Mouse (Mus musculus) heart, adult 2 months (tissue): ENCODE measurements around the gene 4930415O20Rik. TPM values are rescaled to one million over a fixed set of nuclear protein-coding genes. Genes with fewer than 3 reads are reported as not detected.

Experiments used
- DNase-seq, 2 experiments: peaks; one replicate each; pipeline ENCODE4 v3.0.0; 2021
- H3K27ac ChIP-seq: fragments of 200-600 bp; 2 replicates; pipeline ENCODE4 v1.8.1; 2022
- H3K27me3 ChIP-seq: fragments of 200-500 bp; 2 replicates; pipeline ENCODE4 v1.6.1; 2012; ENCODE audit warnings: mild to moderate bottlenecking, low read length, inconsistent platforms, mixed read lengths; ENCODE audit not compliant: control insufficient read depth, insufficient read depth
- H3K36me3 ChIP-seq: fragments of 200-500 bp; 2 replicates; pipeline ENCODE4 v1.6.1; 2012; ENCODE audit warnings: low read length, inconsistent platforms; ENCODE audit not compliant: control insufficient read depth, insufficient read depth
- H3K4me1 ChIP-seq: fragments of 200-500 bp; 2 replicates; pipeline ENCODE4 v1.6.1; 2011; ENCODE audit warnings: low read length; ENCODE audit not compliant: control insufficient read depth, insufficient read depth
- H3K4me3 ChIP-seq: fragments of 200-600 bp; 2 replicates; pipeline ENCODE4 v1.8.1; 2022
- H3K79me2 ChIP-seq: fragments of 200-500 bp; replicated peaks from 2 replicates; pipeline ENCODE4 v1.6.1; 2012; ENCODE audit warnings: mild to moderate bottlenecking, inconsistent platforms, low read length, moderate library complexity, mixed read lengths; ENCODE audit not compliant: control insufficient read depth, insufficient read depth
- H3K9ac ChIP-seq: fragments of 200-500 bp; 2 replicates; pipeline ENCODE4 v1.6.1; 2012; ENCODE audit warnings: low read depth, mild to moderate bottlenecking, control low read depth, inconsistent platforms, low read length, mixed read lengths
- CTCF ChIP-seq: fragments of 200-600 bp; IDR thresholded peaks from 2 replicates; pipeline ENCODE4 v1.8.1; 2022; ENCODE audit warnings: antibody characterized with exemption, mild to moderate bottlenecking, moderate library complexity
- EP300 ChIP-seq: fragments of 200-500 bp; IDR thresholded peaks from 2 replicates; pipeline ENCODE4 v1.6.1; 2011; ENCODE audit warnings: low read depth, low read length, control low read depth; ENCODE audit not compliant: insufficient read depth
- POLR2A ChIP-seq: fragments of 200-500 bp; IDR thresholded peaks from 2 replicates; pipeline ENCODE4 v1.6.1; 2011; ENCODE audit warnings: mild to moderate bottlenecking, low read depth, low read length, control low read depth; ENCODE audit not compliant: insufficient read depth
- WGBS: fragments of 180-500 bp; shearing (Covaris S2); methylation state at CpG from one replicate; pipeline ENCODE4 v1.1.7; 2018; 5-methylcytosine and 5-hydroxymethylcytosine counted together
- intact Hi-C: fragments of 180-260 bp; cut with DNase I; formaldehyde crosslinking; loops from one replicate; pipeline ENCODE4 v1.15.1; 2025
- polyA plus RNA-seq: library from polyadenylated mRNA; depleted of rRNA; stranded (reverse); fragments of >200 nt; gene quantifications from 2 replicates; pipeline ENCODE4 v1.2.3, GENCODE M21; 2012
- total RNA-seq, 2 experiments: library from RNA; stranded (reverse); gene quantifications; 2 replicates each; pipeline ENCODE4 v1.2.3; 2021

The 4930415O20Rik gene
- total and polyA plus RNA-seq, 3 experiments, result 1.6 to 2.1 TPM; not detected in 1

GRCm38 (mm10) chr15:98595049-98595448 lies 24.2 kb downstream of the 4930415O20Rik start:
- intact Hi-C loops, result no loop called here
- H3K27ac ChIP-seq, result no peak overlapping the region
- peak in 1 of 2 experiments; percentile 14 for DNase-seq
- H3K4me1 ChIP-seq, result no peaks in the 10 kb centered on the region
- 86% methylated on average over 5 of the region's 5 CpGs for WGBS
- no peaks in the 10 kb centered on the region for H3K27me3 ChIP-seq
- no peak overlapping the region for H3K4me3 ChIP-seq
- peaks cover 8% of the 10 kb centered on the region; the same call in 1 of the 2 replicates for H3K36me3 ChIP-seq
- no peaks in the 10 kb centered on the region for H3K79me2 ChIP-seq
- TF ChIP-seq EP300 (no peak), POLR2A (no peak), CTCF (no peak)
- H3K9ac ChIP-seq, result no peak overlapping the region

GRCm38 (mm10) chr15:98596609-98597008 lies 25.8 kb downstream of the 4930415O20Rik start:
- H3K4me1 ChIP-seq, result no peaks in the 10 kb centered on the region
- no peak overlapping the region for H3K9ac ChIP-seq
- no peaks in the 10 kb centered on the region for H3K27me3 ChIP-seq
- H3K36me3 ChIP-seq, result peaks cover 6% of the 10 kb centered on the region; the same call in 1 of the 2 replicates
- no peak for TF ChIP-seq POLR2A
- TF ChIP-seq EP300, result no peak
- no peak for TF ChIP-seq CTCF
- peak in 1 of 2 experiments; percentile 21 for DNase-seq
- H3K27ac ChIP-seq, result no peak overlapping the region
- intact Hi-C loops, result no loop called here
- H3K4me3 ChIP-seq, result no peak overlapping the region
- H3K79me2 ChIP-seq, result peaks cover 1% of the 10 kb centered on the region; the same call in 1 of the 2 replicates
- 84% methylated on average over 14 of the region's 14 CpGs for WGBS

GRCm38 (mm10) chr15:98600036-98600709 lies 29.4 kb downstream of the 4930415O20Rik start:
- H3K27ac ChIP-seq, result no peak overlapping the region; the same call in 1 of the 2 replicates
- peaks cover 6% of the 10 kb centered on the region for H3K4me1 ChIP-seq
- intact Hi-C loops, result loop anchor here (2.0 kb wide), 1 partner anchor 17 kb away; no protein-coding TSS in a partner anchor

GRCm38 (mm10) chr15:98601832-98602190 lies 31.0 kb downstream of the 4930415O20Rik start:
- Histone ChIP-seq H3K27ac (peak overlapping the region; percentile 89), H3K79me2 (peaks cover 9% of the 10 kb centered on the region), H3K9ac (peak overlapping the region; percentile 71), H3K4me1 (peaks cover 6% of the 10 kb centered on the region), H3K27me3 (no peaks in the 10 kb centered on the region), H3K4me3 (peak overlapping the region; percentile 45), H3K36me3 (peaks cover 5% of the 10 kb centered on the region)
- WGBS, result 30% methylated on average over 7 of the region's 7 CpGs
- no peak for TF ChIP-seq CTCF
- TF ChIP-seq POLR2A, result no peak
- TF ChIP-seq EP300, result no peak
- peak in 1 of 2 experiments; percentile 28 for DNase-seq
- intact Hi-C loops, result loop anchor here (2.0 kb wide), 1 partner anchor 19 kb away; no protein-coding TSS in a partner anchor

More at GRCm38 (mm10) chr15:98600036-98600709, 29.4 kb downstream of the 4930415O20Rik start:
- peak in 1 of 2 experiments; percentile 26 for DNase-seq
- H3K27me3 ChIP-seq, result no peaks in the 10 kb centered on the region
- H3K79me2 ChIP-seq, result peaks cover 9% of the 10 kb centered on the region
- WGBS, result 53% methylated on average over 12 of the region's 12 CpGs
- no peak overlapping the region for H3K4me3 ChIP-seq
- H3K36me3 ChIP-seq, result peaks cover 5% of the 10 kb centered on the region
- no peak overlapping the region for H3K9ac ChIP-seq
- no peak for TF ChIP-seq CTCF
- TF ChIP-seq EP300, result peak; percentile 45; the same call in 1 of the 2 replicates

GRCm38 (mm10) chr15:98602191-98602881 lies 31.5 kb downstream of the 4930415O20Rik start:
- intact Hi-C loops, result no loop called here

More at GRCm38 (mm10) chr15:98602191-98602881, 31.5 kb downstream of the 4930415O20Rik start:
- DNase-seq, result peak; percentile 75 to 84
- peak overlapping the region; percentile 89 for H3K27ac ChIP-seq
- peak overlapping the region; percentile 45 for H3K4me3 ChIP-seq
- TF ChIP-seq POLR2A (peak; percentile 76), CTCF (no peak), EP300 (0 out of 2 replicates have a peak, but pooled peaks have one; percentile 29)
- peaks cover 9% of the 10 kb centered on the region for H3K4me1 ChIP-seq
- peak overlapping the region; percentile 71 for H3K9ac ChIP-seq
- H3K27me3 ChIP-seq, result no peaks in the 10 kb centered on the region
- H3K79me2 ChIP-seq, result peaks cover 9% of the 10 kb centered on the region
- WGBS, result 11% methylated on average over 13 of the region's 13 CpGs
- H3K36me3 ChIP-seq, result peaks cover 5% of the 10 kb centered on the region
